Mouse (Mus musculus) neural tube, embryonic 11.5 days (tissue): Measurements from ENCODE around the gene Grm7. TPM values are rescaled to one million over a fixed set of nuclear protein-coding genes. Genes with fewer than 3 reads are reported as not detected.

Experiments
- ATAC-seq: fragments of 200-750 bp; cut with Nextera tagmentation; 2 replicates; pipeline ENCODE4 v1.8.0; 2017; ENCODE audit warnings: moderate number of reproducible peaks, mild to moderate bottlenecking, moderate TSS enrichment, moderate library complexity; ENCODE audit not compliant: insufficient read depth, low FRiP score, low TSS enrichment
- DNase-seq: peaks from one replicate; pipeline ENCODE4 v3.0.0-alpha.2; 2015; ENCODE audit warnings: low spot score
- H3K27ac ChIP-seq: fragments of 300-500 bp; sonication (generic); 2 replicates; pipeline ENCODE4 v1.5.1; 2014; ENCODE audit warnings: low read depth, mild to moderate bottlenecking, low read length
- H3K27me3 ChIP-seq: fragments of 300-500 bp; sonication (generic); 2 replicates; pipeline ENCODE4 v1.6.1; 2014; ENCODE audit warnings: mild to moderate bottlenecking, low read length, mixed read lengths; ENCODE audit not compliant: control insufficient read depth, insufficient read depth
- H3K36me3 ChIP-seq: fragments of 300-500 bp; sonication (generic); 2 replicates; pipeline ENCODE4 v1.6.1; 2014; ENCODE audit warnings: mild to moderate bottlenecking, low read length, moderate library complexity, mixed read lengths; ENCODE audit not compliant: control insufficient read depth, insufficient read depth
- H3K4me1 ChIP-seq: fragments of 300-500 bp; sonication (generic); 2 replicates; pipeline ENCODE4 v1.6.1; 2014; ENCODE audit warnings: low read length, mixed read lengths; ENCODE audit not compliant: control insufficient read depth, insufficient read depth
- H3K4me2 ChIP-seq: fragments of 300-500 bp; sonication (generic); 2 replicates; pipeline ENCODE4 v1.6.1; 2014; ENCODE audit warnings: low read depth, mild to moderate bottlenecking, moderate library complexity
- H3K4me3 ChIP-seq: fragments of 300-500 bp; sonication (generic); 2 replicates; pipeline ENCODE4 v1.5.1; 2014; ENCODE audit warnings: low read depth, low read length
- H3K9ac ChIP-seq: fragments of 300-500 bp; sonication (generic); 2 replicates; pipeline ENCODE4 v1.6.1; 2014; ENCODE audit warnings: mild to moderate bottlenecking, low read length
- H3K9me3 ChIP-seq: fragments of 300-500 bp; sonication (generic); 2 replicates; pipeline ENCODE4 v1.6.1; 2016; ENCODE audit warnings: low read length; ENCODE audit not compliant: control insufficient read depth
- WGBS: fragments of 180-500 bp; shearing (Covaris S2); extraction: QIAGEN DNeasy Blood & Tissue Kit; methylation state at CpG from one replicate; pipeline ENCODE4 v1.1.7; 2014; 5-methylcytosine and 5-hydroxymethylcytosine counted together
- polyA plus RNA-seq: library from polyadenylated mRNA; unstranded; fragments of >200 nt; fragmentation: Nextera tagmentation; extraction: Ambion mirVana; gene quantifications from 2 replicates; pipeline ENCODE4 v1.2.1, GENCODE M21; 2014

The Grm7 gene
- polyA plus RNA-seq, 1 experiment from 2014 or later = 0.89 TPM

GRCm38 (mm10) chr6:110709763-110710162 lies 64.4 kb downstream of the Grm7 start:
- H3K9ac ChIP-seq = no peak overlapping the region
- no peak overlapping the region for H3K4me2 ChIP-seq
- no peak overlapping the region for H3K4me3 ChIP-seq
- no peak for DNase-seq
- H3K36me3 ChIP-seq = no peaks in the 10 kb centered on the region
- no peak for ATAC-seq
- no peak overlapping the region for H3K27ac ChIP-seq
- 84% methylated on average over 5 of the region's 5 CpGs for WGBS
- H3K9me3 ChIP-seq = no peaks in the 10 kb centered on the region
- no peaks in the 10 kb centered on the region for H3K4me1 ChIP-seq
- H3K27me3 ChIP-seq = no peaks in the 10 kb centered on the region

GRCm38 (mm10) chr6:110714943-110715342 lies 69.6 kb downstream of the Grm7 start:
- WGBS = 86% methylated on average over 3 of the region's 3 CpGs
- Histone ChIP-seq H3K27ac (no peak overlapping the region), H3K9me3 (no peaks in the 10 kb centered on the region), H3K4me3 (no peak overlapping the region), H3K36me3 (no peaks in the 10 kb centered on the region), H3K9ac (no peak overlapping the region), H3K4me1 (no peaks in the 10 kb centered on the region), H3K4me2 (no peak overlapping the region), H3K27me3 (no peaks in the 10 kb centered on the region)
- peak; percentile 27; the same call in 1 of the 2 replicates for ATAC-seq
- no peak for DNase-seq

- Histone ChIP-seq H3K4me2 (no peak overlapping the region), H3K4me3 (no peak overlapping the region), H3K9me3 (no peaks in the 10 kb centered on the region), H3K9ac (no peak overlapping the region), H3K4me1 (no peaks in the 10 kb centered on the region), H3K27ac (no peak overlapping the region), H3K36me3 (no peaks in the 10 kb centered on the region), H3K27me3 (no peaks in the 10 kb centered on the region)
- ATAC-seq (no peak; the same call in 1 of the 2 replicates), DNase-seq (no peak)
- WGBS = 93% methylated on average over 4 of the region's 4 CpGs
Measured at GRCm38 (mm10) chr6:110723371-110723770, 78.0 kb downstream of the Grm7 start.

- WGBS = 97% methylated on average over 2 of the region's 2 CpGs
- H3K36me3 ChIP-seq = no peaks in the 10 kb centered on the region
Measured at GRCm38 (mm10) chr6:110733914-110734313, 88.5 kb downstream of the Grm7 start.

GRCm38 (mm10) chr6:110743981-110744670 lies 98.7 kb downstream of the Grm7 start:
- Histone ChIP-seq H3K4me2 (no peak overlapping the region), H3K9me3 (no peaks in the 10 kb centered on the region), H3K27me3 (no peaks in the 10 kb centered on the region), H3K4me1 (no peaks in the 10 kb centered on the region), H3K4me3 (no peak overlapping the region), H3K36me3 (no peaks in the 10 kb centered on the region), H3K27ac (no peak overlapping the region), H3K9ac (no peak overlapping the region)
- DNase-seq (no peak), ATAC-seq (no peak)
- 66% methylated on average over 7 of the region's 7 CpGs for WGBS

More at GRCm38 (mm10) chr6:110733914-110734313, 88.5 kb downstream of the Grm7 start:
- Histone ChIP-seq H3K27me3 (no peaks in the 10 kb centered on the region), H3K9me3 (no peaks in the 10 kb centered on the region), H3K27ac (no peak overlapping the region), H3K4me1 (no peaks in the 10 kb centered on the region), H3K4me3 (no peak overlapping the region), H3K4me2 (no peak overlapping the region), H3K9ac (no peak overlapping the region)
- ATAC-seq (no peak), DNase-seq (no peak)

- Histone ChIP-seq H3K27ac (no peak overlapping the region), H3K4me3 (no peak overlapping the region), H3K9me3 (no peaks in the 10 kb centered on the region), H3K36me3 (no peaks in the 10 kb centered on the region), H3K4me2 (no peak overlapping the region), H3K9ac (no peak overlapping the region), H3K4me1 (no peaks in the 10 kb centered on the region), H3K27me3 (no peaks in the 10 kb centered on the region)
- 84% methylated on average over 5 of the region's 5 CpGs for WGBS
- ATAC-seq (no peak), DNase-seq (no peak)
Measured at GRCm38 (mm10) chr6:110755921-110756320, 110.5 kb downstream of the Grm7 start.

GRCm38 (mm10) chr6:110769588-110769987 lies 124.2 kb downstream of the Grm7 start:
- no peaks in the 10 kb centered on the region for H3K27me3 ChIP-seq
- H3K9ac ChIP-seq = no peak overlapping the region
- H3K4me1 ChIP-seq = no peaks in the 10 kb centered on the region
- no peak overlapping the region for H3K4me2 ChIP-seq
- DNase-seq (no peak), ATAC-seq (no peak)
- no peak overlapping the region for H3K27ac ChIP-seq
- H3K36me3 ChIP-seq = no peaks in the 10 kb centered on the region
- H3K9me3 ChIP-seq = no peaks in the 10 kb centered on the region
- no peak overlapping the region for H3K4me3 ChIP-seq

- 31% methylated on average over 1 of the region's 1 CpGs for WGBS
- Histone ChIP-seq H3K36me3 (no peaks in the 10 kb centered on the region), H3K27me3 (no peaks in the 10 kb centered on the region), H3K27ac (no peak overlapping the region), H3K4me1 (no peaks in the 10 kb centered on the region), H3K9ac (no peak overlapping the region), H3K9me3 (no peaks in the 10 kb centered on the region), H3K4me2 (no peak overlapping the region), H3K4me3 (no peak overlapping the region)
- ATAC-seq = no peak
- DNase-seq = no peak
Measured at GRCm38 (mm10) chr6:110772652-110773051, 127.3 kb downstream of the Grm7 start.

- no peaks in the 10 kb centered on the region for H3K36me3 ChIP-seq
- WGBS = 78% methylated on average over 6 of the region's 6 CpGs
- no peak overlapping the region for H3K4me3 ChIP-seq
- no peak overlapping the region for H3K27ac ChIP-seq
- no peaks in the 10 kb centered on the region for H3K27me3 ChIP-seq
- H3K9ac ChIP-seq = no peak overlapping the region
- no peak overlapping the region for H3K4me2 ChIP-seq
- H3K4me1 ChIP-seq = no peaks in the 10 kb centered on the region
- DNase-seq (no peak), ATAC-seq (no peak)
- no peaks in the 10 kb centered on the region for H3K9me3 ChIP-seq
Measured at GRCm38 (mm10) chr6:110776046-110776445, 130.7 kb downstream of the Grm7 start.
